Mouse (Mus musculus) CD4-positive, CD25-positive, alpha-beta regulatory T cell, adult 4 months (primary cell): ENCODE measurements around the gene Olfr138. TPM values are rescaled to one million over a fixed set of nuclear protein-coding genes. Genes with fewer than 3 reads are reported as not detected.

ENCODE experiments used
- ATAC-seq: one replicate; pipeline ENCODE4 v1.8.0; 2017
- polyA plus RNA-seq, 2 experiments: library from polyadenylated mRNA; unstranded; fragments of 100-300 nt; shearing (Covaris generic); gene quantifications; one replicate each; pipeline ENCODE4 v1.2.1; 2017

Olfr138 gene
- polyA plus RNA-seq: not detected

- ATAC-seq: no peak
Measured at GRCm38 (mm10) chr17:38260735-38261134, at the start of gene Olfr138. TSS of gene Olfr138 (plus strand) at chr17:38261035.

- no peak for ATAC-seq
Measured at GRCm38 (mm10) chr17:38307470-38307869, 46.6 kb downstream of the Olfr138 start, which contains the start of gene Olfr137. TSS of gene Olfr137 (minus strand) at chr17:38307570.

Other genes with a start within 250 kb of the Olfr138 start
- gene Olfr129, start 201.0 kb upstream of the Olfr138 start, polyA plus RNA-seq: not detected
- gene Olfr130, start 197.1 kb upstream of the Olfr138 start, polyA plus RNA-seq: not detected
- not detected for gene Olfr131, start 172.3 kb upstream of the Olfr138 start, polyA plus RNA-seq
- not detected for gene Olfr132, start 126.5 kb upstream of the Olfr138 start, polyA plus RNA-seq
- not detected for gene Olfr133, start 115.8 kb upstream of the Olfr138 start, polyA plus RNA-seq
- gene Olfr134, start 89.6 kb upstream of the Olfr138 start, polyA plus RNA-seq: not detected
- gene Olfr135, start 56.7 kb upstream of the Olfr138 start, polyA plus RNA-seq: not detected
- gene Olfr137, start 46.5 kb downstream of the Olfr138 start, polyA plus RNA-seq: not detected
- not detected for gene Olfr136, start 68.8 kb downstream of the Olfr138 start, polyA plus RNA-seq
- not detected for gene Esp36, start 159.2 kb downstream of the Olfr138 start, polyA plus RNA-seq